Mouse (Mus musculus): ENCODE results near the gene Arl8b. TPM values are rescaled to one million over a fixed set of nuclear protein-coding genes. Genes with fewer than 3 reads are reported as not detected.

Arl8b gene
- total RNA-seq (2023; ENCODE audit: inconsistent age) = 49.2 to 61.0 TPM (median 58.0 TPM) in 4 replicates

GRCm38 (mm10) chr6:108782526-108783183 is at the start of gene Arl8b:
Gene Arl8b, plus strand, starts transcription at chr6:108783099.

GRCm38 (mm10) chr6:108828234-108828868 is 45.5 kb downstream of the Arl8b start, which contains the start of gene Edem1:
Gene Edem1, plus strand, starts transcription at chr6:108828641.

Other genes starting within 250 kb of the Arl8b start
- 277 to 309 TPM (median 286 TPM) in 4 replicates for gene Bhlhe40, start 122.5 kb upstream of the Arl8b start, total RNA-seq (2023; ENCODE audit: inconsistent age)
- gene Edem1, start 45.5 kb downstream of the Arl8b start, total RNA-seq (2023; ENCODE audit: inconsistent age) = 113 to 139 TPM (median 118 TPM) in 4 replicates

Data from B cell, adult (primary cell).